Mouse (Mus musculus) cerebellum, adult 2 months (tissue): Measurements from ENCODE around the gene Prkab1. TPM values are rescaled to one million over a fixed set of nuclear protein-coding genes. Genes with fewer than 3 reads are reported as not detected.

Experiments used
- DNase-seq, 2 experiments: peaks; one replicate each; pipeline ENCODE4 v3.0.0; 2021
- H3K27ac ChIP-seq: fragments of 200-500 bp; 2 replicates; pipeline ENCODE4 v1.5.1; 2012; ENCODE audit warnings: low read length, control low read depth, inconsistent platforms; ENCODE audit not compliant: insufficient read depth
- H3K27me3 ChIP-seq: fragments of 200-500 bp; 2 replicates; pipeline ENCODE4 v1.6.1; 2012; ENCODE audit warnings: inconsistent platforms, mild to moderate bottlenecking, low read length, moderate library complexity; ENCODE audit not compliant: control insufficient read depth, insufficient read depth
- H3K4me1 ChIP-seq: fragments of 200-500 bp; 2 replicates; pipeline ENCODE4 v1.6.1; 2011; ENCODE audit warnings: low read length; ENCODE audit not compliant: control insufficient read depth, insufficient read depth
- H3K4me3 ChIP-seq: fragments of 200-500 bp; replicated peaks from 2 replicates; pipeline ENCODE3; 2011; ENCODE audit warnings: mild to moderate bottlenecking, low read depth, low read length, control low read depth; ENCODE audit not compliant: insufficient read depth
- CTCF ChIP-seq: fragments of 200-500 bp; IDR thresholded peaks from 2 replicates; pipeline ENCODE4 v1.5.1; 2011; ENCODE audit warnings: low read depth, mild to moderate bottlenecking, control low read depth, low read length, moderate library complexity, borderline replicate concordance; ENCODE audit not compliant: insufficient read depth
- POLR2A ChIP-seq: fragments of 200-500 bp; IDR thresholded peaks from 2 replicates; pipeline ENCODE4 v1.6.1; 2011; ENCODE audit warnings: low read length, control low read depth, borderline replicate concordance; ENCODE audit not compliant: insufficient read depth
- WGBS: fragments of 180-500 bp; shearing (Covaris S2); methylation state at CpG from one replicate; pipeline ENCODE4 v1.1.7; 2018; 5-methylcytosine and 5-hydroxymethylcytosine counted together
- polyA plus RNA-seq: library from polyadenylated mRNA; depleted of rRNA; stranded (reverse); fragments of >200 nt; gene quantifications from 2 replicates; pipeline ENCODE4 v1.2.3, GENCODE M21; 2012

The Prkab1 gene
- polyA plus RNA-seq, 1 experiment: 39.6 TPM

GRCm38 (mm10) chr5:116042241-116042640 is 17.9 kb upstream of the Prkab1 start:
- no peak overlapping the region for H3K4me3 ChIP-seq
- WGBS: 61% methylated on average over 7 of the region's 7 CpGs
- TF ChIP-seq CTCF (no peak), POLR2A (no peak)
- H3K27me3 ChIP-seq: no peaks in the 10 kb centered on the region; the same call in 1 of the 2 replicates
- H3K27ac ChIP-seq: no peak overlapping the region
- H3K4me1 ChIP-seq: no peaks in the 10 kb centered on the region
- DNase-seq: no peak

GRCm38 (mm10) chr5:116039706-116040105 is 15.4 kb upstream of the Prkab1 start:
- Histone ChIP-seq H3K27me3 (no peaks in the 10 kb centered on the region; the same call in 1 of the 2 replicates), H3K27ac (no peak overlapping the region), H3K4me1 (no peaks in the 10 kb centered on the region), H3K4me3 (no peak overlapping the region)
- 40% methylated on average over 11 of the region's 11 CpGs for WGBS
- no peak for TF ChIP-seq CTCF
- no peak for TF ChIP-seq POLR2A
- no peak for DNase-seq

- WGBS: 65% methylated on average over 12 of the region's 12 CpGs
- no peak for DNase-seq
- Histone ChIP-seq H3K27ac (no peak overlapping the region), H3K27me3 (no peaks in the 10 kb centered on the region; the same call in 1 of the 2 replicates), H3K4me3 (no peak overlapping the region), H3K4me1 (no peaks in the 10 kb centered on the region)
- TF ChIP-seq CTCF (no peak), POLR2A (no peak)
Measured at GRCm38 (mm10) chr5:116037731-116038130, 13.4 kb upstream of the Prkab1 start.

GRCm38 (mm10) chr5:116036465-116036864 is 12.2 kb upstream of the Prkab1 start:
- no peak for TF ChIP-seq POLR2A

GRCm38 (mm10) chr5:116031190-116031577 is 6.9 kb upstream of the Prkab1 start:
- peak; percentile 64 for TF ChIP-seq CTCF
- no peak for TF ChIP-seq POLR2A
- Histone ChIP-seq H3K27ac (no peak overlapping the region), H3K4me1 (no peaks in the 10 kb centered on the region), H3K27me3 (no peaks in the 10 kb centered on the region; the same call in 1 of the 2 replicates), H3K4me3 (no peak overlapping the region)
- DNase-seq: peak; percentile 41 to 53
- WGBS: 4% methylated on average over 14 of the region's 14 CpGs

More at GRCm38 (mm10) chr5:116036465-116036864, 12.2 kb upstream of the Prkab1 start:
- Histone ChIP-seq H3K4me1 (no peaks in the 10 kb centered on the region), H3K27me3 (no peaks in the 10 kb centered on the region; the same call in 1 of the 2 replicates), H3K27ac (no peak overlapping the region), H3K4me3 (no peak overlapping the region)
- no peak for DNase-seq
- WGBS: 52% methylated on average over 16 of the region's 16 CpGs

- Histone ChIP-seq H3K27me3 (no peaks in the 10 kb centered on the region), H3K4me3 (no peak overlapping the region), H3K27ac (no peak overlapping the region), H3K4me1 (no peaks in the 10 kb centered on the region)
- WGBS: 4% methylated on average over 19 of the region's 19 CpGs
- DNase-seq: no peak
- TF ChIP-seq POLR2A (no peak), CTCF (no peak)
Measured at GRCm38 (mm10) chr5:116030566-116031189, 6.4 kb upstream of the Prkab1 start.

GRCm38 (mm10) chr5:116029071-116029470 is 4.8 kb upstream of the Prkab1 start:
- DNase-seq: no peak
- Histone ChIP-seq H3K27ac (no peak overlapping the region), H3K4me1 (no peaks in the 10 kb centered on the region), H3K4me3 (no peak overlapping the region), H3K27me3 (no peaks in the 10 kb centered on the region)
- 74% methylated on average over 7 of the region's 7 CpGs for WGBS
- TF ChIP-seq CTCF (no peak), POLR2A (no peak)

GRCm38 (mm10) chr5:116026561-116026960 is 2.3 kb upstream of the Prkab1 start:
- Histone ChIP-seq H3K27me3 (no peaks in the 10 kb centered on the region), H3K4me1 (no peaks in the 10 kb centered on the region), H3K27ac (no peak overlapping the region), H3K4me3 (no peak overlapping the region)
- 93% methylated on average over 14 of the region's 14 CpGs for WGBS
- TF ChIP-seq CTCF (no peak), POLR2A (no peak)
- no peak for DNase-seq

- Histone ChIP-seq H3K27ac (no peak overlapping the region), H3K27me3 (no peaks in the 10 kb centered on the region), H3K4me3 (no peak overlapping the region), H3K4me1 (no peaks in the 10 kb centered on the region)
- DNase-seq: no peak
- WGBS: 93% methylated on average over 5 of the region's 5 CpGs
- TF ChIP-seq POLR2A (no peak), CTCF (no peak)
Measured at GRCm38 (mm10) chr5:116026107-116026506, 1.8 kb upstream of the Prkab1 start.
